Mouse (Mus musculus): Measurements from ENCODE around the gene Rgcc. TPM values are rescaled to one million over a fixed set of nuclear protein-coding genes. Genes with fewer than 3 reads are reported as not detected.

Gene Rgcc
- polyA plus RNA-seq, 1 experiment from 2014 or later = 44.4 TPM

- H3K27ac ChIP-seq = no peak overlapping the region
- no peaks in the 10 kb centered on the region for H3K36me3 ChIP-seq
- H3K9ac ChIP-seq = no peak overlapping the region
- H3K9me3 ChIP-seq = no peaks in the 10 kb centered on the region
- H3K4me1 ChIP-seq (replicated peaks) = no peaks in the 10 kb centered on the region
- 84% methylated on average over 9 of the region's 9 CpGs for WGBS
- no peak overlapping the region for H3K4me2 ChIP-seq (replicated peaks)
- ATAC-seq = no peak
- no peak overlapping the region for H3K4me3 ChIP-seq (replicated peaks)
- no peaks in the 10 kb centered on the region for H3K27me3 ChIP-seq (replicated peaks)
Observed at GRCm38 (mm10) chr14:79272991-79273390, 28.5 kb downstream of the Rgcc start.

- H3K9ac ChIP-seq = no peak overlapping the region
- no peak overlapping the region for H3K4me2 ChIP-seq (replicated peaks)
- H3K27ac ChIP-seq = no peak overlapping the region
- WGBS = 92% methylated on average over 3 of the region's 3 CpGs
- H3K4me1 ChIP-seq (replicated peaks) = no peaks in the 10 kb centered on the region
- H3K36me3 ChIP-seq = no peaks in the 10 kb centered on the region
- H3K4me3 ChIP-seq (replicated peaks) = no peak overlapping the region
- H3K9me3 ChIP-seq = no peaks in the 10 kb centered on the region
- ATAC-seq = no peak
- H3K27me3 ChIP-seq (replicated peaks) = no peaks in the 10 kb centered on the region
Observed at GRCm38 (mm10) chr14:79272188-79272694, 29.2 kb downstream of the Rgcc start.

- H3K4me1 ChIP-seq (replicated peaks) = no peaks in the 10 kb centered on the region
- H3K4me3 ChIP-seq (replicated peaks) = no peak overlapping the region
- no peak overlapping the region for H3K9ac ChIP-seq
- H3K27ac ChIP-seq = no peak overlapping the region
- no peaks in the 10 kb centered on the region for H3K9me3 ChIP-seq
- H3K36me3 ChIP-seq = no peaks in the 10 kb centered on the region
- no peak overlapping the region for H3K4me2 ChIP-seq (replicated peaks)
- 86% methylated on average over 1 of the region's 1 CpGs for WGBS
- no peak for ATAC-seq
- H3K27me3 ChIP-seq (replicated peaks) = no peaks in the 10 kb centered on the region
Observed at GRCm38 (mm10) chr14:79269551-79269950, 31.9 kb downstream of the Rgcc start.

- no peaks in the 10 kb centered on the region for H3K4me1 ChIP-seq (replicated peaks)
- 93% methylated on average over 10 of the region's 10 CpGs for WGBS
Observed at GRCm38 (mm10) chr14:79267878-79268277, 33.6 kb downstream of the Rgcc start.

GRCm38 (mm10) chr14:79267382-79267781 is 34.1 kb downstream of the Rgcc start:
- Histone ChIP-seq H3K36me3 (no peaks in the 10 kb centered on the region), H3K4me3 (replicated peaks) (no peak overlapping the region), H3K27ac (no peak overlapping the region), H3K9me3 (no peaks in the 10 kb centered on the region), H3K9ac (no peak overlapping the region), H3K27me3 (replicated peaks) (no peaks in the 10 kb centered on the region), H3K4me1 (replicated peaks) (no peaks in the 10 kb centered on the region), H3K4me2 (replicated peaks) (no peak overlapping the region)
- no peak for ATAC-seq
- 55% methylated on average over 1 of the region's 1 CpGs for WGBS

More at GRCm38 (mm10) chr14:79267878-79268277, 33.6 kb downstream of the Rgcc start:
- H3K27ac ChIP-seq = no peak overlapping the region
- no peak overlapping the region for H3K4me2 ChIP-seq (replicated peaks)
- H3K9ac ChIP-seq = no peak overlapping the region
- no peaks in the 10 kb centered on the region for H3K36me3 ChIP-seq
- H3K4me3 ChIP-seq (replicated peaks) = no peak overlapping the region
- H3K9me3 ChIP-seq = no peaks in the 10 kb centered on the region
- no peak for ATAC-seq
- no peaks in the 10 kb centered on the region for H3K27me3 ChIP-seq (replicated peaks)

- H3K4me1 ChIP-seq (replicated peaks) = no peaks in the 10 kb centered on the region
- H3K9me3 ChIP-seq = no peaks in the 10 kb centered on the region
- no peak for ATAC-seq
- no peak overlapping the region for H3K4me2 ChIP-seq (replicated peaks)
- H3K4me3 ChIP-seq (replicated peaks) = no peak overlapping the region
- H3K36me3 ChIP-seq = no peaks in the 10 kb centered on the region
- no peak overlapping the region for H3K27ac ChIP-seq
- H3K27me3 ChIP-seq (replicated peaks) = no peaks in the 10 kb centered on the region
- no peak overlapping the region for H3K9ac ChIP-seq
Observed at GRCm38 (mm10) chr14:79266408-79266807, 35.0 kb downstream of the Rgcc start.

- no peaks in the 10 kb centered on the region for H3K4me1 ChIP-seq (replicated peaks)
- no peak overlapping the region for H3K27ac ChIP-seq
- no peak overlapping the region for H3K9ac ChIP-seq
- no peak overlapping the region for H3K4me2 ChIP-seq (replicated peaks)
- H3K4me3 ChIP-seq (replicated peaks) = no peak overlapping the region
- no peaks in the 10 kb centered on the region for H3K27me3 ChIP-seq (replicated peaks)
- H3K9me3 ChIP-seq = no peaks in the 10 kb centered on the region
- no peaks in the 10 kb centered on the region for H3K36me3 ChIP-seq
- ATAC-seq = no peak
- 89% methylated on average over 6 of the region's 6 CpGs for WGBS
Observed at GRCm38 (mm10) chr14:79265738-79266137, 35.7 kb downstream of the Rgcc start.

- WGBS = 75% methylated on average over 3 of the region's 3 CpGs
- Histone ChIP-seq H3K27ac (no peak overlapping the region), H3K4me3 (replicated peaks) (no peak overlapping the region), H3K9me3 (no peaks in the 10 kb centered on the region), H3K4me2 (replicated peaks) (no peak overlapping the region), H3K9ac (no peak overlapping the region), H3K36me3 (no peaks in the 10 kb centered on the region), H3K27me3 (replicated peaks) (no peaks in the 10 kb centered on the region), H3K4me1 (replicated peaks) (0 out of 2 replicates have a peak, but pooled peaks cover 3% of the 10 kb centered on the region)
- ATAC-seq = no peak
Observed at GRCm38 (mm10) chr14:79263321-79263720, 38.1 kb downstream of the Rgcc start.

GRCm38 (mm10) chr14:79262677-79263076 is 38.8 kb downstream of the Rgcc start:
- 90% methylated on average over 4 of the region's 4 CpGs for WGBS
- no peak for ATAC-seq
- H3K27ac ChIP-seq = no peak overlapping the region
- no peaks in the 10 kb centered on the region for H3K36me3 ChIP-seq
- no peak overlapping the region for H3K4me3 ChIP-seq (replicated peaks)
- no peaks in the 10 kb centered on the region for H3K27me3 ChIP-seq (replicated peaks)
- H3K9ac ChIP-seq = no peak overlapping the region
- H3K4me2 ChIP-seq (replicated peaks) = no peak overlapping the region
- H3K9me3 ChIP-seq = no peaks in the 10 kb centered on the region
- H3K4me1 ChIP-seq (replicated peaks) = 0 out of 2 replicates have a peak, but pooled peaks cover 3% of the 10 kb centered on the region

GRCm38 (mm10) chr14:79259062-79259779 is 42.2 kb downstream of the Rgcc start:
- H3K36me3 ChIP-seq = no peaks in the 10 kb centered on the region
- 0 out of 2 replicates have a peak, but pooled peaks cover 3% of the 10 kb centered on the region for H3K4me1 ChIP-seq (replicated peaks)
- no peak overlapping the region for H3K4me3 ChIP-seq (replicated peaks)
- 39% methylated on average over 10 of the region's 10 CpGs for WGBS
- H3K27ac ChIP-seq = no peak overlapping the region
- no peak overlapping the region for H3K9ac ChIP-seq
- no peak overlapping the region for H3K4me2 ChIP-seq (replicated peaks)
- ATAC-seq = peak; percentile 84
- H3K27me3 ChIP-seq (replicated peaks) = no peaks in the 10 kb centered on the region
- H3K9me3 ChIP-seq = no peaks in the 10 kb centered on the region

GRCm38 (mm10) chr14:79256656-79257055 is 44.8 kb downstream of the Rgcc start:
- Histone ChIP-seq H3K27ac (no peak overlapping the region), H3K9ac (no peak overlapping the region), H3K4me3 (replicated peaks) (no peak overlapping the region), H3K27me3 (replicated peaks) (no peaks in the 10 kb centered on the region), H3K4me1 (replicated peaks) (0 out of 2 replicates have a peak, but pooled peaks cover 3% of the 10 kb centered on the region), H3K9me3 (no peaks in the 10 kb centered on the region), H3K36me3 (no peaks in the 10 kb centered on the region), H3K4me2 (replicated peaks) (no peak overlapping the region)
- no peak for ATAC-seq
- 88% methylated on average over 5 of the region's 5 CpGs for WGBS

- ATAC-seq = no peak
- WGBS = 85% methylated on average over 2 of the region's 2 CpGs
- Histone ChIP-seq H3K9me3 (no peaks in the 10 kb centered on the region), H3K36me3 (no peaks in the 10 kb centered on the region), H3K4me2 (replicated peaks) (no peak overlapping the region), H3K27ac (no peak overlapping the region), H3K4me3 (replicated peaks) (no peak overlapping the region), H3K27me3 (replicated peaks) (no peaks in the 10 kb centered on the region), H3K9ac (no peak overlapping the region), H3K4me1 (replicated peaks) (0 out of 2 replicates have a peak, but pooled peaks cover 3% of the 10 kb centered on the region)
Observed at GRCm38 (mm10) chr14:79255786-79256185, 45.7 kb downstream of the Rgcc start.

- no peak overlapping the region for H3K4me2 ChIP-seq (replicated peaks)
- H3K9ac ChIP-seq = no peak overlapping the region
- 0 out of 2 replicates have a peak, but pooled peaks cover 3% of the 10 kb centered on the region for H3K4me1 ChIP-seq (replicated peaks)
- no peaks in the 10 kb centered on the region for H3K9me3 ChIP-seq
- H3K4me3 ChIP-seq (replicated peaks) = no peak overlapping the region
- 63% methylated on average over 5 of the region's 5 CpGs for WGBS
- peak; percentile 47; the same call in 1 of the 2 replicates for ATAC-seq
- H3K27ac ChIP-seq = no peak overlapping the region
- no peaks in the 10 kb centered on the region for H3K27me3 ChIP-seq (replicated peaks)
- no peaks in the 10 kb centered on the region for H3K36me3 ChIP-seq
Observed at GRCm38 (mm10) chr14:79251727-79252285, 49.6 kb downstream of the Rgcc start.

Measured in intestine, embryonic 15.5 days (tissue).